Comparison of ENCODE assay signal across 8 mouse cellular contexts in the genomic region with DNA sequence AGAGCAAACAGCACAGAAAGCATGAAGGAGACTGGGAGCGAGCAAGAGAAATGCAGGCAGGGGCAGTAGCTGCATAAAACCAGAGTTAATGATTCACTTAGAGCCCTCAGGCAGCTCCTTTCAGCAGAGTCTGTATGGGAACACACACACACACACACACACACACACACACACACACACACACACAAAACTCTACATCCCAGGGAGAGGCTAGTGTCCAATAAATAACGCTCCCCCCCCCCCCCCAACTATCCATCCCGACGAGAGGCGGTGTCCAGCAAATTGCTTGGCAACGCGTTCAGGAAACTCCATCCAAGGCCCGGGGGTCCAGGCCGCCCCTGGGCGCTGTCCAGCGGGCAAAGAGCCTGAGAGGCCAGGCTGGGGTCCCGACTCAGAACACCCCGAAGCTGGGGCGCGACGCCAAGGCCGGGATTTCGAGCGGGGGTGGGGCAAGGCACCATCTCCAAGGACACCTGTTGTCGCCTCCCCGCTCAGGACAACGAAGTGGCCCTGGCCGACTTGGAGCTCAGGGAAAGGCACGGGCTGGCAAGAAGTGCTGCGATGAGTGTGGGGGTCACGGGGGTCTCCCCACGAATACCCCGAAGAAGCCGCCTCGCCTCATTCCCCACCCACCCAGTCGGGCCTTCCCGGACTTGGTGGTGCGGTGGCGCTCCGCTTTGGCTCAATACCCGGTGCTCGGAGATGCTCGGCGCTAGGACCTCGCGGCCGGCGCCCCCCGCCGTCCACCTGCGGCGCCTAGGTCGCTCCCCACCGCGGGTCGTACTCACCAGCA. TPM values are rescaled to one million over a fixed set of nuclear protein-coding genes. Genes with fewer than 3 reads are reported as not detected.
DNase-seq lines count a peak whose midpoint lies in the region; ATAC-seq and TF ChIP-seq lines count a peak whose summit lies in the region.

No protein-coding gene starts in this region.

- no peak overlapping the region for H3K27ac ChIP-seq in embryonic facial prominence, embryonic 11.5 days (replicated peaks; ENCODE audit: low read depth, low read length)
- peak overlapping the region; percentile 90 for H3K27ac ChIP-seq in kidney, adult 2 months (ENCODE audit: insufficient read depth, low read depth, low read length)
- H3K27ac ChIP-seq in liver, embryonic 13.5 days, result no peak overlapping the region; the same call in 1 of the 2 replicates

- 1% methylated on average over 42 of the region's 51 CpGs for WGBS in embryonic facial prominence, embryonic 11.5 days
- 1% methylated on average over 50 of the region's 51 CpGs for WGBS in kidney, adult 2 months
- 2% methylated on average over 50 of the region's 51 CpGs for WGBS in liver, embryonic 13.5 days (ENCODE audit: insufficient replicate concordance)

- no peaks in the 10 kb centered on the region for H3K27me3 ChIP-seq in embryonic facial prominence, embryonic 11.5 days (ENCODE audit: control insufficient read depth, insufficient read depth, low read length)
- no peaks in the 10 kb centered on the region for H3K27me3 ChIP-seq in kidney, adult 2 months (replicated peaks; ENCODE audit: control insufficient read depth, insufficient read depth, low read length)
- H3K27me3 ChIP-seq in liver, embryonic 13.5 days, result peaks cover 3% of the 10 kb centered on the region; the same call in 1 of the 2 replicates

- peak; percentile 49 for DNase-seq in urinary bladder, adult 2 months (ENCODE audit: low spot score)
- DNase-seq in urinary bladder, postnatal 10 days (ENCODE audit: low spot score), result no peak
- peak; percentile 47 for DNase-seq in embryonic facial prominence, embryonic 11.5 days (ENCODE audit: low spot score)
- DNase-seq in heart, adult 9 months (ENCODE audit: low spot score in 2 of 2), result peak; percentile 43 to 54
- DNase-seq in kidney, adult 2 months, result peak; percentile 87
- peak; percentile 41 for DNase-seq in liver, embryonic 13.5 days
- peak; percentile 78 for DNase-seq in neural tube, embryonic 10.5 days (ENCODE audit: extremely low spot score, low spot score)
- no peak for DNase-seq in adipocyte (ENCODE audit: low spot score)

- H3K9me3 ChIP-seq in embryonic facial prominence, embryonic 11.5 days (replicated peaks; ENCODE audit: control insufficient read depth, low read length), result no peaks in the 10 kb centered on the region
- H3K9me3 ChIP-seq in liver, embryonic 13.5 days (replicated peaks), result no peaks in the 10 kb centered on the region

- H3K4me1 ChIP-seq in embryonic facial prominence, embryonic 11.5 days (ENCODE audit: control insufficient read depth, insufficient read depth, low read length), result no peaks in the 10 kb centered on the region
- H3K4me1 ChIP-seq in kidney, adult 2 months (ENCODE audit: control insufficient read depth, insufficient read depth, low read length), result peaks cover 16% of the 10 kb centered on the region
- peaks cover 54% of the 10 kb centered on the region for H3K4me1 ChIP-seq in liver, embryonic 13.5 days (replicated peaks)

- no peak for TF ChIP-seq POLR2A in kidney, adult 2 months (IDR thresholded peaks at IDR 0.05; ENCODE audit: low read depth, low read length)

- H3K9ac ChIP-seq in embryonic facial prominence, embryonic 11.5 days (replicated peaks; ENCODE audit: low read length), result peak overlapping the region; percentile 64
- H3K9ac ChIP-seq in liver, embryonic 13.5 days, result peak overlapping the region; percentile 79

- H3K4me3 ChIP-seq in embryonic facial prominence, embryonic 11.5 days (ENCODE audit: low read depth, low read length), result peak overlapping the region; percentile 62
- H3K4me3 ChIP-seq in kidney, adult 2 months (ENCODE audit: insufficient read depth, low read depth, low read length), result peak overlapping the region; percentile 97
- H3K4me3 ChIP-seq in liver, embryonic 13.5 days (replicated peaks), result peak overlapping the region; percentile 75

- TF ChIP-seq CTCF in kidney, adult 2 months (conservative IDR thresholded peaks at IDR 0.05; ENCODE audit: insufficient read depth, insufficient read length, low read depth, low read length), result no peak

- H3K36me3 ChIP-seq in embryonic facial prominence, embryonic 11.5 days (replicated peaks; ENCODE audit: control insufficient read depth, insufficient read depth, low read depth, low read length), result no peaks in the 10 kb centered on the region
- no peaks in the 10 kb centered on the region for H3K36me3 ChIP-seq in kidney, adult 2 months (ENCODE audit: control insufficient read depth, insufficient read depth, low read length)
- H3K36me3 ChIP-seq in liver, embryonic 13.5 days, result no peaks in the 10 kb centered on the region

- H3K4me2 ChIP-seq in embryonic facial prominence, embryonic 11.5 days (ENCODE audit: low read depth, low read length), result peak overlapping the region; percentile 72
- H3K4me2 ChIP-seq in liver, embryonic 13.5 days, result peak overlapping the region; percentile 95

- ATAC-seq in embryonic facial prominence, embryonic 11.5 days (replicated peaks; ENCODE audit: insufficient number of reproducible peaks, low FRiP score, low TSS enrichment, low read depth), result peak; percentile 85
- peak; percentile 72 for ATAC-seq in liver, embryonic 13.5 days (ENCODE audit: low read depth)

RNA-seq across cellular contexts. Expression of a gene that starts 9.8 kb away (rescaled TPM):
- polyA plus RNA-seq in urinary bladder, adult 2 months (2012; rRNA removed), result 9.3 and 10.5 TPM in 2 replicates
- polyA plus RNA-seq in embryonic facial prominence, embryonic 11.5 days (2014; fragmentation: Nextera tagmentation; extraction: Ambion mirVana), result 5.4 and 6.9 TPM in 2 replicates
- 23.3 and 42.8 TPM in 2 replicates for polyA plus RNA-seq in kidney, adult 2 months (2012; rRNA removed)
- polyA plus RNA-seq in liver, embryonic 13.5 days (2015; fragmentation: Nextera tagmentation; extraction: Ambion mirVana), result 25.0 and 25.2 TPM in 2 replicates

Comparison
In these comparisons a context has a peak if more than half of its experiments do, and no peak if none do; other contexts are left out.
1. DNase-seq: peak in urinary bladder, adult 2 months (single experiment), embryonic facial prominence, embryonic 11.5 days (single experiment), heart, adult 9 months (2 of 2), kidney, adult 2 months (single experiment), liver, embryonic 13.5 days (single experiment) and neural tube, embryonic 10.5 days (single experiment); none in urinary bladder, postnatal 10 days (single experiment) and adipocyte (single experiment).
2. Peak in every context shown above with its lines, with median percentiles within 50 percentile points of each other: H3K4me3 ChIP-seq.